ENCODE assay signal across 28 mouse cellular contexts in genomic region chr7:19695881-19696280, GRCm38 (mm10). TPM values are rescaled to one million over a fixed set of nuclear protein-coding genes. Genes with fewer than 3 reads are reported as not detected.
DNase-seq lines count a peak whose midpoint lies in the region; ATAC-seq and TF ChIP-seq lines count a peak whose summit lies in the region.
"Had no signal": no experiment of that assay in that cellular context is flagged by ENCODE, and none has a peak within 500 bp of the region (broad histone marks: within the 10 kb centered on the region; RNA-seq: fewer than 3 reads in every experiment).

No protein-coding gene starts in this region.

- H3K27ac ChIP-seq in heart, embryonic 13.5 days (replicated peaks): peak overlapping the region; percentile 92
- no peak overlapping the region for H3K27ac ChIP-seq in cortical plate, adult 2 months (ENCODE audit: insufficient read depth, low read length)
- H3K27ac ChIP-seq in liver, embryonic 15.5 days (replicated peaks): peak overlapping the region; percentile 83
- no peak overlapping the region; the same call in 1 of the 2 replicates for H3K27ac ChIP-seq in hindbrain, postnatal 0 days
- H3K27ac ChIP-seq: embryonic facial prominence, embryonic 13.5 days; hindbrain, embryonic 12.5 days; limb, embryonic 10.5 days had no signal

- TF ChIP-seq CTCF in cortical plate, adult 2 months (IDR thresholded peaks at IDR 0.05; ENCODE audit: extremely low read depth, insufficient read depth, low read length): no peak
- TF ChIP-seq CTCF in lung, adult 2 months (IDR thresholded peaks at IDR 0.05; ENCODE audit: insufficient read depth, low read length): no peak
- no peak for TF ChIP-seq CTCF in hindbrain, postnatal 0 days (IDR thresholded peaks at IDR 0.05; ENCODE audit: low read depth)

- ATAC-seq in heart, embryonic 13.5 days (ENCODE audit: extremely low read depth, insufficient number of reproducible peaks, low FRiP score, low TSS enrichment): no peak
- no peak for ATAC-seq in liver, embryonic 15.5 days (ENCODE audit: insufficient read depth)
- no peak for ATAC-seq in hindbrain, postnatal 0 days
- ATAC-seq: forebrain, embryonic 14.5 days; inflammation-experienced regulatory T-cells, adult 6 months had no signal

- 68% methylated on average over 6 of the region's 6 CpGs for WGBS in heart, embryonic 13.5 days
- 43% methylated on average over 6 of the region's 6 CpGs for WGBS in liver, embryonic 15.5 days (ENCODE audit: insufficient replicate concordance)
- WGBS in lung, adult 2 months: 90% methylated on average over 6 of the region's 6 CpGs
- WGBS in hindbrain, postnatal 0 days: 89% methylated on average over 6 of the region's 6 CpGs

- H3K9ac ChIP-seq in heart, embryonic 13.5 days: no peak overlapping the region
- no peak overlapping the region for H3K9ac ChIP-seq in liver, embryonic 15.5 days
- no peak overlapping the region for H3K9ac ChIP-seq in hindbrain, postnatal 0 days (replicated peaks; ENCODE audit: low read length)
- H3K9ac ChIP-seq: embryonic facial prominence, embryonic 13.5 days; hindbrain, embryonic 12.5 days; lung, embryonic 14.5 days; stomach, embryonic 15.5 days had no signal

- H3K4me2 ChIP-seq in heart, embryonic 13.5 days: no peak overlapping the region
- H3K4me2 ChIP-seq in liver, embryonic 15.5 days: peak overlapping the region; percentile 56
- no peak overlapping the region for H3K4me2 ChIP-seq in hindbrain, postnatal 0 days (ENCODE audit: low read depth, low read length)
- H3K4me2 ChIP-seq: embryonic facial prominence, embryonic 13.5 days; hindbrain, embryonic 12.5 days; lung, embryonic 14.5 days; stomach, embryonic 15.5 days had no signal

- no peak for DNase-seq in heart, adult 9 months (ENCODE audit: low spot score in 2 of 2)
- peak; percentile 49 for DNase-seq in ES-CJ7 (ENCODE audit: low read depth, low spot score)
- DNase-seq in lung, adult 2 months: no peak
- DNase-seq in hindbrain, postnatal 0 days (ENCODE audit: low spot score): no peak
- no peak for DNase-seq in natural killer cell, adult 2 months (ENCODE audit: low spot score in 2 of 2)
- DNase-seq: adrenal gland, postnatal 14 days; cerebellum, postnatal 10 days; gastrocnemius, postnatal 25 days; kidney, adult 2 months; kidney, postnatal 10 days; lung, postnatal 36 days; retina, postnatal 1 day; thymus, adult 2 months had no signal

- H3K9me3 ChIP-seq in heart, embryonic 13.5 days: no peaks in the 10 kb centered on the region
- no peaks in the 10 kb centered on the region for H3K9me3 ChIP-seq in liver, embryonic 15.5 days (replicated peaks)
- H3K9me3 ChIP-seq in hindbrain, postnatal 0 days (ENCODE audit: low read length): no peaks in the 10 kb centered on the region
- H3K9me3 ChIP-seq: stomach, embryonic 15.5 days had no signal

- peaks cover 81% of the 10 kb centered on the region for H3K4me1 ChIP-seq in heart, embryonic 13.5 days
- peaks cover 4% of the 10 kb centered on the region; the same call in 1 of the 2 replicates for H3K4me1 ChIP-seq in cortical plate, adult 2 months (ENCODE audit: control insufficient read depth, insufficient read depth, low read length)
- peaks cover 88% of the 10 kb centered on the region for H3K4me1 ChIP-seq in liver, embryonic 15.5 days (replicated peaks)
- peaks cover 16% of the 10 kb centered on the region for H3K4me1 ChIP-seq in lung, adult 2 months (ENCODE audit: control insufficient read depth, insufficient read depth, low read length)
- peaks cover 9% of the 10 kb centered on the region for H3K4me1 ChIP-seq in hindbrain, postnatal 0 days (ENCODE audit: insufficient read depth, low read length)

- TF ChIP-seq POLR2A in cortical plate, adult 2 months (IDR thresholded peaks at IDR 0.05; ENCODE audit: extremely low read depth, insufficient read depth, low read length): no peak
- TF ChIP-seq POLR2A in lung, adult 2 months (IDR thresholded peaks at IDR 0.05; ENCODE audit: borderline replicate concordance, extremely low read depth, low read depth, low read length): no peak

- no peaks in the 10 kb centered on the region for H3K27me3 ChIP-seq in heart, embryonic 13.5 days (replicated peaks)
- no peaks in the 10 kb centered on the region for H3K27me3 ChIP-seq in liver, embryonic 15.5 days
- H3K27me3 ChIP-seq in hindbrain, postnatal 0 days (ENCODE audit: insufficient read depth, low read length): no peaks in the 10 kb centered on the region
- H3K27me3 ChIP-seq: CH12.LX; embryonic facial prominence, embryonic 13.5 days; hindbrain, embryonic 12.5 days; stomach, embryonic 15.5 days had no signal

- peaks cover 17% of the 10 kb centered on the region for H3K36me3 ChIP-seq in heart, embryonic 13.5 days
- peaks cover 15% of the 10 kb centered on the region; the same call in 1 of the 2 replicates for H3K36me3 ChIP-seq in liver, embryonic 15.5 days (replicated peaks)
- no peaks in the 10 kb centered on the region for H3K36me3 ChIP-seq in hindbrain, postnatal 0 days (ENCODE audit: insufficient read depth, low read length)
- H3K36me3 ChIP-seq: stomach, embryonic 15.5 days had no signal

- no peak overlapping the region for H3K4me3 ChIP-seq in heart, embryonic 13.5 days
- H3K4me3 ChIP-seq in cortical plate, adult 2 months (ENCODE audit: insufficient read depth, low read length): peak overlapping the region; percentile 28; the same call in 1 of the 2 replicates
- 0 out of 2 replicates have a peak overlapping the region, but pooled peaks have one; percentile 50 for H3K4me3 ChIP-seq in liver, embryonic 15.5 days (replicated peaks)
- no peak overlapping the region for H3K4me3 ChIP-seq in lung, adult 2 months (replicated peaks; ENCODE audit: extremely low read depth, low read depth, low read length)
- no peak overlapping the region for H3K4me3 ChIP-seq in hindbrain, postnatal 0 days (ENCODE audit: low read length)
- H3K4me3 ChIP-seq: embryonic facial prominence, embryonic 13.5 days; hindbrain, embryonic 12.5 days; limb, embryonic 10.5 days; stomach, embryonic 15.5 days had no signal

RNA-seq across cellular contexts. Expression of gene Apoe, which starts 3.1 kb away (rescaled TPM):
- polyA plus RNA-seq in heart, embryonic 13.5 days (2015; fragmentation: Nextera tagmentation; extraction: Ambion mirVana): 480 and 561 TPM in 2 replicates
- polyA plus RNA-seq in cortical plate, adult 2 months (2012; rRNA removed): 4,294 and 4,561 TPM in 2 replicates
- 2,704 and 3,478 TPM in 2 replicates for polyA plus RNA-seq in liver, embryonic 15.5 days (2015; fragmentation: Nextera tagmentation; extraction: Ambion mirVana)
- 815 and 1,134 TPM in 2 replicates for polyA plus RNA-seq in lung, adult 2 months (2012; rRNA removed)
- total RNA-seq in hindbrain, postnatal 0 days (2014; rRNA removed): 2,123 and 2,525 TPM in 2 replicates
- 3,307 and 3,685 TPM in 2 replicates for polyA plus RNA-seq in hindbrain, postnatal 0 days (2015; fragmentation: Nextera tagmentation; extraction: Ambion mirVana)

RNA-seq across cellular contexts. Expression of gene Apoc1, which starts 3.4 kb away (rescaled TPM):
- polyA plus RNA-seq in heart, embryonic 13.5 days (2015; fragmentation: Nextera tagmentation; extraction: Ambion mirVana): 8.8 and 13.9 TPM in 2 replicates
- polyA plus RNA-seq in cortical plate, adult 2 months (2012; rRNA removed): 1.3 and 1.4 TPM in 2 replicates
- 609 and 611 TPM in 2 replicates for polyA plus RNA-seq in liver, embryonic 15.5 days (2015; fragmentation: Nextera tagmentation; extraction: Ambion mirVana)
- polyA plus RNA-seq in lung, adult 2 months (2012; rRNA removed): 25.9 and 29.2 TPM in 2 replicates
- total RNA-seq in hindbrain, postnatal 0 days (2014; rRNA removed): 1.5 and 2.3 TPM in 2 replicates
- polyA plus RNA-seq in hindbrain, postnatal 0 days (2015; fragmentation: Nextera tagmentation; extraction: Ambion mirVana): 13.9 and 14.2 TPM in 2 replicates
- total RNA-seq: CH12.LX had no signal

RNA-seq across cellular contexts. Expression of gene Apoc4, which starts 14.6 kb away (rescaled TPM):
- 0.84 and 3.7 TPM in 2 replicates for polyA plus RNA-seq in heart, embryonic 13.5 days (2015; fragmentation: Nextera tagmentation; extraction: Ambion mirVana)
- not detected in 2 replicates for polyA plus RNA-seq in cortical plate, adult 2 months (2012; rRNA removed)
- 273 and 372 TPM in 2 replicates for polyA plus RNA-seq in liver, embryonic 15.5 days (2015; fragmentation: Nextera tagmentation; extraction: Ambion mirVana)
- 1.1 and 1.4 TPM in 2 replicates for polyA plus RNA-seq in lung, adult 2 months (2012; rRNA removed)
- not detected in 2 replicates for total RNA-seq in hindbrain, postnatal 0 days (2014; rRNA removed)
- not detected in 2 replicates for polyA plus RNA-seq in hindbrain, postnatal 0 days (2015; fragmentation: Nextera tagmentation; extraction: Ambion mirVana)
- total RNA-seq: CH12.LX; gastrocnemius, postnatal 25 days; left cerebral cortex, adult 18-20 months; midbrain, postnatal 0 days had no signal
- polyA plus RNA-seq: embryonic facial prominence, embryonic 13.5 days; forebrain, embryonic 14.5 days; hindbrain, embryonic 12.5 days; kidney, adult 2 months; limb, embryonic 10.5 days; midbrain, postnatal 0 days; neural tube, embryonic 11.5 days had no signal

RNA-seq across cellular contexts. Expression of gene Gm44805, which starts 14.7 kb away (rescaled TPM):
- 2.9 TPM in 1 of 2 replicates, not detected in the other for polyA plus RNA-seq in heart, embryonic 13.5 days (2015; fragmentation: Nextera tagmentation; extraction: Ambion mirVana)
- not detected in 2 replicates for polyA plus RNA-seq in cortical plate, adult 2 months (2012; rRNA removed)
- polyA plus RNA-seq in liver, embryonic 15.5 days (2015; fragmentation: Nextera tagmentation; extraction: Ambion mirVana): 22.2 and 29.1 TPM in 2 replicates
- polyA plus RNA-seq in lung, adult 2 months (2012; rRNA removed): not detected in 2 replicates
- total RNA-seq in hindbrain, postnatal 0 days (2014; rRNA removed): not detected in 2 replicates
- not detected in 2 replicates for polyA plus RNA-seq in hindbrain, postnatal 0 days (2015; fragmentation: Nextera tagmentation; extraction: Ambion mirVana)
- total RNA-seq: CH12.LX; gastrocnemius, postnatal 25 days; left cerebral cortex, adult 18-20 months; midbrain, postnatal 0 days had no signal
- polyA plus RNA-seq: embryonic facial prominence, embryonic 13.5 days; forebrain, embryonic 14.5 days; heart, embryonic 14.5 days; hindbrain, embryonic 12.5 days; inflammation-experienced regulatory T-cells, adult 6 months; kidney, adult 2 months; limb, embryonic 10.5 days; lung, embryonic 14.5 days; midbrain, postnatal 0 days; neural tube, embryonic 11.5 days; stomach, embryonic 15.5 days; thymus, adult 2 months had no signal

RNA-seq across cellular contexts. Expression of gene Apoc2, which starts 18.1 kb away (rescaled TPM):
- polyA plus RNA-seq in heart, embryonic 13.5 days (2015; fragmentation: Nextera tagmentation; extraction: Ambion mirVana): 3.6 and 22.3 TPM in 2 replicates
- not detected in 2 replicates for polyA plus RNA-seq in cortical plate, adult 2 months (2012; rRNA removed)
- polyA plus RNA-seq in liver, embryonic 15.5 days (2015; fragmentation: Nextera tagmentation; extraction: Ambion mirVana): 1,160 and 1,332 TPM in 2 replicates
- polyA plus RNA-seq in lung, adult 2 months (2012; rRNA removed): 1.9 and 5.1 TPM in 2 replicates
- not detected in 2 replicates for total RNA-seq in hindbrain, postnatal 0 days (2014; rRNA removed)
- 0.38 TPM in 1 of 2 replicates, not detected in the other for polyA plus RNA-seq in hindbrain, postnatal 0 days (2015; fragmentation: Nextera tagmentation; extraction: Ambion mirVana)
- total RNA-seq: CH12.LX; gastrocnemius, postnatal 25 days; left cerebral cortex, adult 18-20 months; midbrain, postnatal 0 days had no signal
- polyA plus RNA-seq: embryonic facial prominence, embryonic 13.5 days; forebrain, embryonic 14.5 days; hindbrain, embryonic 12.5 days; inflammation-experienced regulatory T-cells, adult 6 months had no signal

Comparison
In these comparisons a context has a peak if more than half of its experiments do, and no peak if none do; other contexts are left out.
1. H3K27ac ChIP-seq: peak in heart, embryonic 13.5 days (single experiment) and liver, embryonic 15.5 days (single experiment); none in cortical plate, adult 2 months (single experiment) and hindbrain, postnatal 0 days (single experiment).
2. H3K4me3 ChIP-seq: peak in cortical plate, adult 2 months (single experiment) and liver, embryonic 15.5 days (single experiment); none in heart, embryonic 13.5 days (single experiment), lung, adult 2 months (single experiment) and hindbrain, postnatal 0 days (single experiment).
3. RNA of gene Apoc1, which starts 3.4 kb away (polyA plus RNA-seq): 609 to 611 TPM in liver, embryonic 15.5 days; 25.9 to 29.2 TPM in lung, adult 2 months, 13.9 to 14.2 TPM in hindbrain, postnatal 0 days, 8.8 to 13.9 TPM in heart, embryonic 13.5 days and 1.3 to 1.4 TPM in cortical plate, adult 2 months; every median in the first group is over 10 times any median in the second.
4. RNA of gene Apoc4, which starts 14.6 kb away (polyA plus RNA-seq): 273 to 372 TPM in liver, embryonic 15.5 days; 1.1 to 1.4 TPM in lung, adult 2 months, 0.84 to 3.7 TPM in heart, embryonic 13.5 days, not detected in hindbrain, postnatal 0 days and not detected in cortical plate, adult 2 months; every median in the first group is over 10 times any median in the second.